Mouse (Mus musculus): ENCODE measurements around the gene Gm4756. TPM values are rescaled to one million over a fixed set of nuclear protein-coding genes. Genes with fewer than 3 reads are reported as not detected.
"Not testable (repeated sequence)": the region's sequence is repeated elsewhere in the genome, so short reads cannot be mapped to it uniquely, and the experiment has no call there.

Gm4756 gene
- not detected in 2 replicates for polyA plus RNA-seq (2012; ENCODE audit: insufficient read depth, insufficient read length, missing spikeins)

- H3K27ac ChIP-seq (replicated peaks; ENCODE audit: low read depth, low read length) = no peak within 1 kb of the TSS
Observed at GRCm38 (mm10) chr12:72649611-72650330, at the start of gene Gm4756. TSS of gene Gm4756 (minus strand) at chr12:72649661.

GRCm38 (mm10) chr12:72694901-72695463 lies 45.5 kb upstream of the Gm4756 start:
- H3K4me3 ChIP-seq (ENCODE audit: insufficient read depth, low read depth, low read length) = no peak overlapping the region
- no peak overlapping the region for H3K27ac ChIP-seq (replicated peaks; ENCODE audit: low read depth, low read length)

More at GRCm38 (mm10) chr12:72649611-72650330, at the start of gene Gm4756:
- no peaks in the 10 kb centered on the region for H3K4me1 ChIP-seq (ENCODE audit: control insufficient read depth, insufficient read depth, insufficient read length, low read length)
- H3K4me3 ChIP-seq (ENCODE audit: insufficient read depth, low read depth, low read length) = no peak within 1 kb of the TSS

GRCm38 (mm10) chr12:72694438-72694837 lies 45.0 kb upstream of the Gm4756 start:
- Histone ChIP-seq H3K4me1 (ENCODE audit: control insufficient read depth, insufficient read depth, insufficient read length, low read length) (no peaks in the 10 kb centered on the region), H3K4me3 (ENCODE audit: insufficient read depth, low read depth, low read length) (peak overlapping the region; percentile 36), H3K27ac (replicated peaks; ENCODE audit: low read depth, low read length) (peak overlapping the region; percentile 78)

More at GRCm38 (mm10) chr12:72694901-72695463, 45.5 kb upstream of the Gm4756 start:
- no peaks in the 10 kb centered on the region for H3K4me1 ChIP-seq (ENCODE audit: control insufficient read depth, insufficient read depth, insufficient read length, low read length)

GRCm38 (mm10) chr12:72693895-72694294 lies 44.4 kb upstream of the Gm4756 start:
- Histone ChIP-seq H3K27ac (replicated peaks; ENCODE audit: low read depth, low read length) (peak overlapping the region; percentile 78), H3K4me1 (ENCODE audit: control insufficient read depth, insufficient read depth, insufficient read length, low read length) (no peaks in the 10 kb centered on the region), H3K4me3 (ENCODE audit: insufficient read depth, low read depth, low read length) (peak overlapping the region; percentile 36)

- not testable (repeated sequence) for H3K27ac ChIP-seq (replicated peaks; ENCODE audit: low read depth, low read length); H3K4me1 ChIP-seq (ENCODE audit: control insufficient read depth, insufficient read depth, insufficient read length, low read length); H3K4me3 ChIP-seq (ENCODE audit: insufficient read depth, low read depth, low read length)
Observed at GRCm38 (mm10) chr12:72688281-72688680, 38.8 kb upstream of the Gm4756 start.

GRCm38 (mm10) chr12:72687741-72688140 lies 38.3 kb upstream of the Gm4756 start:
- not testable (repeated sequence) for H3K4me1 ChIP-seq (ENCODE audit: control insufficient read depth, insufficient read depth, insufficient read length, low read length); H3K4me3 ChIP-seq (ENCODE audit: insufficient read depth, low read depth, low read length); H3K27ac ChIP-seq (replicated peaks; ENCODE audit: low read depth, low read length)

- not testable (repeated sequence) for H3K4me1 ChIP-seq (ENCODE audit: control insufficient read depth, insufficient read depth, insufficient read length, low read length); H3K27ac ChIP-seq (replicated peaks; ENCODE audit: low read depth, low read length); H3K4me3 ChIP-seq (ENCODE audit: insufficient read depth, low read depth, low read length)
Observed at GRCm38 (mm10) chr12:72686566-72686965, 37.1 kb upstream of the Gm4756 start.

- Histone ChIP-seq H3K4me1 (ENCODE audit: control insufficient read depth, insufficient read depth, insufficient read length, low read length) (no peaks in the 10 kb centered on the region), H3K27ac (replicated peaks; ENCODE audit: low read depth, low read length) (no peak overlapping the region), H3K4me3 (ENCODE audit: insufficient read depth, low read depth, low read length) (no peak overlapping the region)
Observed at GRCm38 (mm10) chr12:72683612-72684011, 34.2 kb upstream of the Gm4756 start.

- Histone ChIP-seq H3K4me3 (ENCODE audit: insufficient read depth, low read depth, low read length) (no peak overlapping the region), H3K4me1 (ENCODE audit: control insufficient read depth, insufficient read depth, insufficient read length, low read length) (no peaks in the 10 kb centered on the region), H3K27ac (replicated peaks; ENCODE audit: low read depth, low read length) (no peak overlapping the region)
Observed at GRCm38 (mm10) chr12:72682511-72683282, 33.2 kb upstream of the Gm4756 start.

GRCm38 (mm10) chr12:72681919-72682318 lies 32.5 kb upstream of the Gm4756 start:
- H3K27ac ChIP-seq (replicated peaks; ENCODE audit: low read depth, low read length) = no peak overlapping the region
- no peaks in the 10 kb centered on the region for H3K4me1 ChIP-seq (ENCODE audit: control insufficient read depth, insufficient read depth, insufficient read length, low read length)
- no peak overlapping the region for H3K4me3 ChIP-seq (ENCODE audit: insufficient read depth, low read depth, low read length)

- Histone ChIP-seq H3K4me3 (ENCODE audit: insufficient read depth, low read depth, low read length) (no peak overlapping the region), H3K4me1 (ENCODE audit: control insufficient read depth, insufficient read depth, insufficient read length, low read length) (no peaks in the 10 kb centered on the region), H3K27ac (replicated peaks; ENCODE audit: low read depth, low read length) (no peak overlapping the region)
Observed at GRCm38 (mm10) chr12:72679635-72680034, 30.2 kb upstream of the Gm4756 start.

GRCm38 (mm10) chr12:72674820-72675219 lies 25.4 kb upstream of the Gm4756 start:
- H3K4me3 ChIP-seq (ENCODE audit: insufficient read depth, low read depth, low read length) = no peak overlapping the region
- H3K27ac ChIP-seq (replicated peaks; ENCODE audit: low read depth, low read length) = no peak overlapping the region
- no peaks in the 10 kb centered on the region for H3K4me1 ChIP-seq (ENCODE audit: control insufficient read depth, insufficient read depth, insufficient read length, low read length)

GRCm38 (mm10) chr12:72674079-72674797 lies 24.8 kb upstream of the Gm4756 start:
- no peaks in the 10 kb centered on the region for H3K4me1 ChIP-seq (ENCODE audit: control insufficient read depth, insufficient read depth, insufficient read length, low read length)
- no peak overlapping the region for H3K27ac ChIP-seq (replicated peaks; ENCODE audit: low read depth, low read length)
- H3K4me3 ChIP-seq (ENCODE audit: insufficient read depth, low read depth, low read length) = no peak overlapping the region

GRCm38 (mm10) chr12:72671516-72672135 lies 22.2 kb upstream of the Gm4756 start:
- H3K27ac ChIP-seq (replicated peaks; ENCODE audit: low read depth, low read length) = no peak overlapping the region
- no peak overlapping the region for H3K4me3 ChIP-seq (ENCODE audit: insufficient read depth, low read depth, low read length)
- peaks cover 3% of the 10 kb centered on the region; the same call in 1 of the 2 replicates for H3K4me1 ChIP-seq (ENCODE audit: control insufficient read depth, insufficient read depth, insufficient read length, low read length)
